Mouse (Mus musculus): ENCODE results near the gene Sdccag8.
"Not testable (repeated sequence)": the region's sequence is repeated elsewhere in the genome, so short reads cannot be mapped to it uniquely, and the experiment has no call there.

Gene Sdccag8

DNA sequence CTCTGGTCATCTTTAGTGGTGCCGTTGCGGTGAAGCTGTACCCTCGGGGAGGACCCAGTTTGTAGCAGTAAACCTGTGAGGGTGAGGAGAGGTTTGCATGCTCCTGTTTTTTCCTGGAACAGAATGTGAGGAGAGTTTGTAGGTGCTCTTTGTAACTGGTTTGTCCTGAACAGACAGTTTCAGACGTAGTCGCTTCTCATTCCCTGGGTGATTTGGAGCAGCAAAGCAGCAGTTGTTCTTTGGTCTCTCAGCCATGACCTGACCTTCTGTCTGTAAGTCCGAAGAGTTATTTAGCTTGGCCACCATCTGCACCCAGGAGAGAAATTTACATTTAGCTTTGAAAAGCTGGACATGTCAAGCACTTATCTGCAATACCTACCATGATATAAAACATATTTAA, 65.2 kb downstream of the Sdccag8 start:
- DNase-seq = no peak

DNA sequence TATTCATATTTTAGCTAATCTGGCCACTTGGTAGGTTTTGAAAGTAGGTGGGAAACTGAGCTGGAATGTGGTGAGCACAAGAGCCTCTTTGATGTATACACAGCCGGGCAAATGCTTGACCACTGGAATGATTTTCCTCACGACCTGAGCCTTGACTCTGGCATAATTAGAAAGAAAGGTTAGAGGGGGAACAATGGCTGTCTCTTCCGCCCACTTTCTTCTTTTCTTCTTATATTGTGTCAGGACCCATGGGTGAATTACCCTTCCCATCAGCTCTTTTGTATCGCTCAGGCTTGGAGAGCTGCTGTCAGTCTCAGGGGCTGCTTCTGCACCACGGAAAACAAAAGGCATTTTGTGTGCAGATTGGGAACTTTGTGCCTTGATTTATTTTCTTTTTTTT, 65.6 kb downstream of the Sdccag8 start:
- DNase-seq = no peak

DNA sequence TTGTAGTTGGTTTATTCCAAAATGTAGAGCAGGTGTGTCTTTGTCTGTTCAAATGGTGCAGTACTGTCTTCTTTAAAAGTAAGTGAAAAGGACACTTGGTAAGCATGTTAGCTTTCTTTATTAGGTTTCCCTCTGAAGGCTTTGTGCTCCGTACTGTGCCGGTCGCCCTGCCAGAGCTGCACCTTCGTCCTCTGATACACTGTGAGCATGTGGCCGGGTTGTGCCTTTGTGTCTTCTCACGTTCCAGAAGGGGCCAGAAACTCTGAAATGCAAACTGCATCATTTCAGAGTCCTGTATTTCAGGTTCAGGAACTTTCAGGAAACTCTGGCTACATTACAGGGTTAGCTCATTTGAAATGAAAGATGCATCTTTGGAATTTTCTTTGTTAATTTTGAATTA, 66.5 kb downstream of the Sdccag8 start:
- DNase-seq = no peak

- no peak for DNase-seq
These were observed 70.9 kb downstream of the Sdccag8 start for GRCm38 (mm10) chr1:176885207-176885933.

DNA sequence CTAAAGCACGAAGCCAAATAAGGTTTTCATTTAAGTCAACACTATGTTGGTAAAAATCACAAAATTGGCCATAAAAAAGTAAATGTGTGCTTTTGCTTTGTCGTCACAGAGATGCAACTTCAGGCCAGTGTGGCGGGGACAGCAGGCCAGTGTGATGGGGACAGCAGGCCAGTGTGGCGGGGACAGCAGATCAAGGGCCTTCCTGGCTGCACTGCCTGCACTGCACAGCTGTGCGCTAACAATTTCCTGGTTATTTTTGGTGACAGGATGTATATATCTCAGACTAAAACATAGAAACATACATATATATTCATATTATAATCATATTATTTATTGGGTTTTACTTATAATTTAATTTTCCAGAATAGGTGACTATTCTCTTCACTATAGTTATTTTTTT, 71.5 kb downstream of the Sdccag8 start:
- DNase-seq = no peak

GRCm38 (mm10) chr1:176903741-176904140, 89.3 kb downstream of the Sdccag8 start:
- DNase-seq = no peak

DNA sequence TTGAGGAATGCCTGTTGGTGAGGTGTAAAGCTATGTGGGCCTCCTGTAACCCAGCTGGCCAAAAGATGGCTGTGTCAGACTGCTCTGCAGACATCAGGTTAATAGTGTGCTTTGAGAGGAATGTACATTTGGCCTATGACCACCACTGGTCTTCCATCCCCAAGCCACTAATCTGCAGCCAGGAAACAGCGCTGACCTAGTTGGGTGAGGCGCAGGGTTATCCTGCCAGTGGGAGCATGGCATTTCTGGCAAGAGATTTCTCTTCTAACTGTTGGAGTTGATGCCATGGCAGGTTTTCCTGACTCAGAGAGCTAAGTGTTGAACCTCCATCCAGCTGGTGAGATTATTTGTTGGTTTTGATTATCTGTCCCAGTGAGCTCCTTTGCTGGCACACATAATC, 101.5 kb downstream of the Sdccag8 start:
- DNase-seq = no peak

DNA sequence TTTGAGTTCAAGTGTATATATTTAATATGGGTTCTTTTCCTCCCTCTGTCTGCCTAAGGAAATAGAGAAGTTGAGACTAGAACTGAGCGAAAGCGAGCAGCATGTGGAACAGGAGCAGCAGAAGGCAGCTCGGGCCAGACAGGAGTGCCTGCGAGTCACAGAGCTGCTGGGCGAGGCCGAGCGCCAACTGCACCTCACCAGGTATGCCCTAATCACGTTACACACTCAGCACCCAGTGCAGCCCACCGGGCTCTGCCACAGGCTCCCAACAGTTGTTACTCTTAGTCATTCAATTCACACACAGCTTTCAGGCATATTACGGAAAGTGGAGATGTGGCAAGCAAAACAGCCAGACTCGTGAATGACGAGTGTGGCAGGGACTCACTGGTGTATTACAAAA, 105.0 kb downstream of the Sdccag8 start:
- DNase-seq = no peak

- DNase-seq = no peak
These were observed 108.4 kb downstream of the Sdccag8 start for GRCm38 (mm10) chr1:176922842-176923241.

GRCm38 (mm10) chr1:176926009-176926408, 111.5 kb downstream of the Sdccag8 start:
- no peak for DNase-seq

DNA sequence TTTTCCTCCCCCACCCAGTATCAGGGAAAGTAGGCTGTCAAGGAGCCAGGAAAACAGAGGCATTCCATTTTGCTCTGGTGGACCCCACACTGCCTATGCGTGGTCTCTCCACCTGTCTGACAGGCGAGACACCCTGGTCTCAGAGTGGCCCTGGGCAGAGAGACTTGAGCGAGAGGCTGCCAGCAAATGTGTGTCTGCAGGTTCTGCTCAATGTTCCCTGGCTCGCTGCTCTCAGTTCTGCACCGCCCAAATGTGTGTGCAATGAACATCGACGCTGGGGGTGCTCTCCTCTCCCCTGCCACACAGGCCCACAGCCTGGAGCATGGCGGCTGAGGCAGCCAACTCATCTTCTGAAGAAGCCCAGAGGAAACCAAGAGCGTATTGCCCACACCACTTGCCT, 112.9 kb downstream of the Sdccag8 start:
- DNase-seq = no peak

DNA sequence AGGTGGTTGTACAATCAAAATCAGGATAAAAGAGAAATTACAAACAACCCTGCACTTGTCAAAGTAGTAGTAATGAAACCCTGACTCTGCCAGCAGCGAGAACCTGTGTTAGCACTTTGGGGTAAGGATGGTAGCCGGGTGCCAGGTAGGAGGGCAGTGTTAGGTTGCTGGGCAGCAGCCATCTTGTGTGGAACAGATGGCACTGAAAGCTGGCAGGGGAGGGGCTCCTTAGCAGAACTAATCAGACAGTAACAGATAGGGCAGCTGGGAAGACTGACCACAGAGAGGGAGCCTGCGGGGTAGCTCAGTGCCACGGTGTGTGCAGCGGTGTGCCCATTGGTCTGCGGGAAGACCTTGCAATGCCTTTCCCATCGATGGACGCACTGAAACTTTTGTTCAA, 115.2 kb downstream of the Sdccag8 start:
- DNase-seq = no peak

GRCm38 (mm10) chr1:176930574-176930973, 116.1 kb downstream of the Sdccag8 start:
- DNase-seq = no peak

DNA sequence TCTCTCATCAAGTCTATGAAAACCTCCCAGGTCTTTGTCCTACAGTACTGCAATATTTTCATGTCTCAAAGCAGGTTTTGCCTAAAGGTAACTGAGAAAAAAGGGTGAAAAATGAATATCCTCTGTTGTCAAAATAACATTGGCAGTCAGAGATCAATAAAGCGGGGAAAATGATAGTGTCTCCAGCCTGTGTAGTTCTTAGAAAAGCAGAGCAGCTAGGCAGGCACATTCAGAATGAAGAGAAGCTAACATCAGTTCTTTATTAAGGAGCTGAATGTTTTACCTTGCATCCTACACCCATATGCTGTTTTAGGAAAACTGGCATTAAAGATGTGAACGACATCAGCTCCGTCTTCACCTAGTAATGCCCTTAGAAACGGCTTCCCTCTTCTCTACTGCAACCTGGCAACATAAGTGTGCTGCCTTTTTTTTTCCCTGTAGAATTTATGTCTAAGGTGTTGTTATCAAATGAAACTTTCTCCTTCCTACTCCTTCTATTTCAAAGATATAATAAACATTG, 116.6 kb downstream of the Sdccag8 start:
- DNase-seq = no peak

DNA sequence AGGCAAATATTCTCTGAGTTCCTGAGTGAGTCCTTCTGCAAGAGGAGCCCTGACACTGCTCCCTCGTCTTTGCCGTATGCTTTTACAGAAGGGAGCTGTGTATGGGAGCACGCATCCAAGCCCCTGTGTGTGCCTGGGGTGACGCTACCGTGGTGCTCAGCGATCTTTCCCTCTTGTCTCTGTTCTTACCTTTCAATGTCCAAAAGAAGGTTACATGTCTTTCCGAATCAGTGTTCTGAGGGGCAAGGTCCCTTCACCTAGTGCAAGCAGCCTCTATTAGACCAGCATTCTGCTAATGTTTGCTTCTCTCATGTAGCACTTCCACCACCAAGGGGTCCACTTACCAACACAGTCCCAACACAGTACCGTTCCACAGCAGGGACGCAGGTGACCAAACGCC, 117.1 kb downstream of the Sdccag8 start:
- DNase-seq = no peak

GRCm38 (mm10) chr1:176932320-176932950, 118.0 kb downstream of the Sdccag8 start:
- no peak for DNase-seq

DNA sequence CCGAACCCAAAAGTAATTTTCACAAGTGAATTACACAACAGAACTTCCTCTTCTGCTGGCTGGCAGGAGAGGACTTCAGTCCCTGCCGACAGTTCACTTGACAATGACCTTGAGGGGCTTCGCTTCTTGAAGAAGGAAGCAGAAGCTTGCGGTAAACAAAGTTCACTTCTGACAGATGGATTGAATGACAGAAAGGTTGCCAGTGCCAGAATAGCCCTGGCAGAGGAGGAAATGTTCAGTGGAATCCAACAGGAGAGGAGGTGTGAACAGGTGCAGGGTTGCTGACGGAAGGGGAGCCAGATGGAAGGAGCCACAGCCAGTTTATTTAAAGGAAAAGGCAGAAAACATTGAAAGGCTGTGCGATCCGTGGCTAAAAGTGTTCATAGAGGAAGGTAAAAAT, 118.9 kb downstream of the Sdccag8 start:
- DNase-seq = no peak

GRCm38 (mm10) chr1:176934043-176934762, 119.7 kb downstream of the Sdccag8 start:
- no peak for DNase-seq

DNA sequence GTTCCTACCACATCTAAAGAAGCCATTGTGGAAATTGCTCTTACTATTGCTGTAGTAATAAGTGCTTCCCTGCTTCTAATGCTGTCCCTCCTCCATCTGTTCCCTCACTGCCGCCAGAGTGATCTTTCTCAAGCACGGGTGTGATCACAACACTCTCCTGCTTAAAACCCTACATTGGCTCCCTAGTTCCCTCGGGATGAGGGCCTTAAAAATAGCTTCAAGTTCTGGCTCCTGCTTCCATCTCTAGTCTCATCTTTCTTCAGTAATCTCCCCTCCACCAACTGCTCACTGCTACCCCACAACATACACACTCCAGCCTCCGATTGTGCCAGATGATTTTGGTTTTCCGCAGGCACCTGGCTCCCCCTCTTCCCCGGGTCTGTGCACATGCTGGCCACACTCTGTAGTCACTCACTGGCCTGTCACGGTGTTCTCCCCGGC, 125.5 kb downstream of the Sdccag8 start:
- no peak for DNase-seq

DNA sequence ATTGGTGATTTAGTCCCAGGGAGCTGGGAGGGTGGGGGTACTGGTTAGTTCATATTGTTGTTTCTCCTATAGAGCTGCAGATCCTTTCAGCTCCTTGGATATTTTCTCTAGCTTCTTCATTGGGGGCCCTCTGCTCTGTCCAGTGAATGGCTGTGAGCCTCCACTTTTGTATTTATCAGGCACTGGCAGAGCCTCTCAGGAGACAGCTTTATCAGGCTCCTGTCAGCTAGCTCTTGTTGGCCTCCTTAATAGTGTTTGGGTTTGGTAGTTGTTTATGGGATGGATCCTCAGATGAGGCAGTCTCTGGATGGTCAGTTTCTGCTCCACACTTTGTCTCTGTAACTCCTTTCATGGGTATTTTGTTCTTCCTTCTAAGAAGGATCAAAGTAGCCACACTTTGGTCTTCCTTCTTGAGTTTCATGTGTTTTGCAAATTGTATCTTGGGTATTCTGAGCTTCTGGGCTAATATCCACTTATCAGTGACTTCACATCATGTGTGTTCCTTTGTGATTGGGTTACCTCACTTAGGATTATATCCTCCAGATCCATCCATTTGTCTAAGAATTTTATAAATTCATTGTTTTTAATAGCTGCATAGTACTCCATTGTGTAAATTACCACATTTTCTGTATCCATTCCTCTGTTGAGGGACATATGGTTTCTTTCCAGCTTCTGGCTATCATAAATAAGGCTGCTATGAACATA, 127.0 kb downstream of the Sdccag8 start:
- DNase-seq = not testable (repeated sequence)

GRCm38 (mm10) chr1:176943126-176943525, 128.7 kb downstream of the Sdccag8 start:
- no peak for DNase-seq

- DNase-seq = no peak
These were observed 129.5 kb downstream of the Sdccag8 start for GRCm38 (mm10) chr1:176943987-176944386.

Measured in thymus, adult 18-20 months (tissue).